Mouse (Mus musculus) spleen, adult 2 months (tissue): ENCODE results near the gene Cox6b2.

Experiments
- CTCF ChIP-seq: fragments of 200-500 bp; IDR thresholded peaks from 2 replicates; pipeline ENCODE4 v1.5.1; 2011; ENCODE audit warnings: mild to moderate bottlenecking, inconsistent platforms; ENCODE audit not compliant: insufficient read depth, insufficient read length, insufficient replicate concordance; ENCODE audit errors: extremely low read depth
- POLR2A ChIP-seq: fragments of 200-500 bp; IDR thresholded peaks from 2 replicates; pipeline ENCODE4 v1.6.1; 2011; ENCODE audit warnings: low read depth, low read length, inconsistent platforms

GRCm38 (mm10) chr7:4748321-4748720 is 4.6 kb downstream of the Cox6b2 start:
- TF ChIP-seq POLR2A (no peak), CTCF (no peak)
